Mouse (Mus musculus): ENCODE results near the gene 4921517D22Rik. TPM values are rescaled to one million over a fixed set of nuclear protein-coding genes. Genes with fewer than 3 reads are reported as not detected.

4921517D22Rik gene
- polyA plus RNA-seq, 1 experiment from 2014 or later = not detected

- H3K4me3 ChIP-seq (ENCODE audit: low read depth, low read length) = no peak overlapping the region
- H3K4me2 ChIP-seq (ENCODE audit: low read depth, low read length) = no peak overlapping the region
- H3K27me3 ChIP-seq (ENCODE audit: control insufficient read depth, insufficient read depth, low read depth, low read length) = no peaks in the 10 kb centered on the region
- no peak overlapping the region for H3K27ac ChIP-seq (ENCODE audit: low read length)
- peaks cover 10% of the 10 kb centered on the region; the same call in 1 of the 2 replicates for H3K4me1 ChIP-seq (ENCODE audit: control insufficient read depth, low read depth, low read length)
- 66% methylated on average over 5 of the region's 5 CpGs for WGBS (ENCODE audit: insufficient replicate concordance)
- no peaks in the 10 kb centered on the region for H3K9me3 ChIP-seq (replicated peaks; ENCODE audit: control insufficient read depth, low read length)
- no peak overlapping the region for H3K9ac ChIP-seq (ENCODE audit: low read depth, low read length)
- ATAC-seq (ENCODE audit: low read depth) = no peak
- H3K36me3 ChIP-seq (ENCODE audit: control insufficient read depth, insufficient read depth) = peaks cover 32% of the 10 kb centered on the region
Measured at GRCm38 (mm10) chr13:59649781-59650180, 44.1 kb downstream of the 4921517D22Rik start.

DNA sequence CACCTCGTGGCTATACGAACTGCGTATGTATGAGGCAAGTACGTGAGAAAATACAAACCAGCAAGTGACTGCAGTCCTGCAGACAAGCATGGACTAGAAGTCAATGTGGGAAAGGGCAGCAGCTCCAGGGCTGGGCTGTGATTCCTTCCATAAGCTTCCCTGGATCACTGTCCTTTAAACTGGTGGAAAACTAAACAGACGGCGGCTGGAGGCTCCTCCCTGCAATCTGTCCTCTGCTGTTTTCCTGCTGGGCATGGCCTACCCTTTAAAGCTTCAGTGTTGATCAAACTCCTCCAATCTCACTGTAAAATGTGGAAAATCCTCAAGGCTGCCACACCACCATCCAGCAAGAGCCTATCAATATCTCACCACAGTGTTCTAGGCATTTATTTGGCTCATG is 45.3 kb downstream of the 4921517D22Rik start:
- no peak overlapping the region for H3K9ac ChIP-seq (ENCODE audit: low read depth, low read length)
- peaks cover 33% of the 10 kb centered on the region for H3K36me3 ChIP-seq (ENCODE audit: control insufficient read depth, insufficient read depth)
- no peak for ATAC-seq (ENCODE audit: low read depth)
- no peaks in the 10 kb centered on the region for H3K9me3 ChIP-seq (replicated peaks; ENCODE audit: control insufficient read depth, low read length)
- H3K4me2 ChIP-seq (ENCODE audit: low read depth, low read length) = no peak overlapping the region
- H3K27me3 ChIP-seq (ENCODE audit: control insufficient read depth, insufficient read depth, low read depth, low read length) = no peaks in the 10 kb centered on the region
- no peak overlapping the region for H3K4me3 ChIP-seq (ENCODE audit: low read depth, low read length)
- 87% methylated on average over 6 of the region's 6 CpGs for WGBS (ENCODE audit: insufficient replicate concordance)
- peaks cover 10% of the 10 kb centered on the region; the same call in 1 of the 2 replicates for H3K4me1 ChIP-seq (ENCODE audit: control insufficient read depth, low read depth, low read length)
- no peak overlapping the region for H3K27ac ChIP-seq (ENCODE audit: low read length)

GRCm38 (mm10) chr13:59647484-59647883 is 46.4 kb downstream of the 4921517D22Rik start:
- Histone ChIP-seq H3K27ac (ENCODE audit: low read length) (no peak overlapping the region), H3K27me3 (ENCODE audit: control insufficient read depth, insufficient read depth, low read depth, low read length) (no peaks in the 10 kb centered on the region), H3K9ac (ENCODE audit: low read depth, low read length) (no peak overlapping the region), H3K9me3 (replicated peaks; ENCODE audit: control insufficient read depth, low read length) (no peaks in the 10 kb centered on the region), H3K36me3 (ENCODE audit: control insufficient read depth, insufficient read depth) (peaks cover 31% of the 10 kb centered on the region), H3K4me2 (ENCODE audit: low read depth, low read length) (no peak overlapping the region), H3K4me1 (ENCODE audit: control insufficient read depth, low read depth, low read length) (peaks cover 18% of the 10 kb centered on the region), H3K4me3 (ENCODE audit: low read depth, low read length) (no peak overlapping the region)
- 77% methylated on average over 6 of the region's 6 CpGs for WGBS (ENCODE audit: insufficient replicate concordance)
- no peak for ATAC-seq (ENCODE audit: low read depth)

GRCm38 (mm10) chr13:59646674-59647244 is 47.1 kb downstream of the 4921517D22Rik start:
- no peak overlapping the region for H3K4me2 ChIP-seq (ENCODE audit: low read depth, low read length)
- peaks cover 34% of the 10 kb centered on the region for H3K36me3 ChIP-seq (ENCODE audit: control insufficient read depth, insufficient read depth)
- peaks cover 23% of the 10 kb centered on the region for H3K4me1 ChIP-seq (ENCODE audit: control insufficient read depth, low read depth, low read length)
- 79% methylated on average over 11 of the region's 11 CpGs for WGBS (ENCODE audit: insufficient replicate concordance)
- H3K4me3 ChIP-seq (ENCODE audit: low read depth, low read length) = no peak overlapping the region
- no peak for ATAC-seq (ENCODE audit: low read depth)
- no peaks in the 10 kb centered on the region for H3K9me3 ChIP-seq (replicated peaks; ENCODE audit: control insufficient read depth, low read length)
- no peak overlapping the region for H3K27ac ChIP-seq (ENCODE audit: low read length)
- H3K27me3 ChIP-seq (ENCODE audit: control insufficient read depth, insufficient read depth, low read depth, low read length) = no peaks in the 10 kb centered on the region
- H3K9ac ChIP-seq (ENCODE audit: low read depth, low read length) = no peak overlapping the region

GRCm38 (mm10) chr13:59645491-59645890 is 48.4 kb downstream of the 4921517D22Rik start:
- Histone ChIP-seq H3K9ac (ENCODE audit: low read depth, low read length) (no peak overlapping the region), H3K9me3 (replicated peaks; ENCODE audit: control insufficient read depth, low read length) (no peaks in the 10 kb centered on the region), H3K27me3 (ENCODE audit: control insufficient read depth, insufficient read depth, low read depth, low read length) (no peaks in the 10 kb centered on the region), H3K4me1 (ENCODE audit: control insufficient read depth, low read depth, low read length) (peaks cover 33% of the 10 kb centered on the region), H3K4me3 (ENCODE audit: low read depth, low read length) (no peak overlapping the region), H3K36me3 (ENCODE audit: control insufficient read depth, insufficient read depth) (peaks cover 36% of the 10 kb centered on the region), H3K27ac (ENCODE audit: low read length) (no peak overlapping the region), H3K4me2 (ENCODE audit: low read depth, low read length) (no peak overlapping the region)
- WGBS (ENCODE audit: insufficient replicate concordance) = 75% methylated on average over 3 of the region's 3 CpGs
- no peak for ATAC-seq (ENCODE audit: low read depth)

- peaks cover 16% of the 10 kb centered on the region for H3K36me3 ChIP-seq (ENCODE audit: control insufficient read depth, insufficient read depth)
- H3K9me3 ChIP-seq (replicated peaks; ENCODE audit: control insufficient read depth, low read length) = no peaks in the 10 kb centered on the region
- no peaks in the 10 kb centered on the region for H3K27me3 ChIP-seq (ENCODE audit: control insufficient read depth, insufficient read depth, low read depth, low read length)
- ATAC-seq (ENCODE audit: low read depth) = peak; percentile 94
- H3K27ac ChIP-seq (ENCODE audit: low read length) = peak overlapping the region; percentile 88
- no peak overlapping the region for H3K9ac ChIP-seq (ENCODE audit: low read depth, low read length)
- H3K4me1 ChIP-seq (ENCODE audit: control insufficient read depth, low read depth, low read length) = peaks cover 48% of the 10 kb centered on the region
- H3K4me2 ChIP-seq (ENCODE audit: low read depth, low read length) = peak overlapping the region; percentile 39
- WGBS (ENCODE audit: insufficient replicate concordance) = 22% methylated on average over 2 of the region's 2 CpGs
- no peak overlapping the region for H3K4me3 ChIP-seq (ENCODE audit: low read depth, low read length)
Measured at GRCm38 (mm10) chr13:59642818-59643217, 51.1 kb downstream of the 4921517D22Rik start.

GRCm38 (mm10) chr13:59640178-59640440 is 53.8 kb downstream of the 4921517D22Rik start:
- H3K36me3 ChIP-seq (ENCODE audit: control insufficient read depth, insufficient read depth) = peaks cover 34% of the 10 kb centered on the region
- ATAC-seq (ENCODE audit: low read depth) = no peak
- peaks cover 40% of the 10 kb centered on the region for H3K4me1 ChIP-seq (ENCODE audit: control insufficient read depth, low read depth, low read length)
- 81% methylated on average over 6 of the region's 6 CpGs for WGBS (ENCODE audit: insufficient replicate concordance)
- H3K4me2 ChIP-seq (ENCODE audit: low read depth, low read length) = no peak overlapping the region
- H3K27me3 ChIP-seq (ENCODE audit: control insufficient read depth, insufficient read depth, low read depth, low read length) = no peaks in the 10 kb centered on the region
- no peak overlapping the region for H3K4me3 ChIP-seq (ENCODE audit: low read depth, low read length)
- no peaks in the 10 kb centered on the region for H3K9me3 ChIP-seq (replicated peaks; ENCODE audit: control insufficient read depth, low read length)
- H3K9ac ChIP-seq (ENCODE audit: low read depth, low read length) = no peak overlapping the region
- peak overlapping the region; percentile 68; the same call in 1 of the 2 replicates for H3K27ac ChIP-seq (ENCODE audit: low read length)

- Histone ChIP-seq H3K4me3 (ENCODE audit: low read depth, low read length) (no peak overlapping the region), H3K9me3 (replicated peaks; ENCODE audit: control insufficient read depth, low read length) (no peaks in the 10 kb centered on the region), H3K9ac (ENCODE audit: low read depth, low read length) (peak overlapping the region; percentile 19; the same call in 1 of the 2 replicates), H3K27ac (ENCODE audit: low read length) (peak overlapping the region; percentile 68; the same call in 1 of the 2 replicates), H3K4me2 (ENCODE audit: low read depth, low read length) (peak overlapping the region; percentile 15; the same call in 1 of the 2 replicates), H3K36me3 (ENCODE audit: control insufficient read depth, insufficient read depth) (peaks cover 34% of the 10 kb centered on the region), H3K4me1 (ENCODE audit: control insufficient read depth, low read depth, low read length) (peaks cover 38% of the 10 kb centered on the region), H3K27me3 (ENCODE audit: control insufficient read depth, insufficient read depth, low read depth, low read length) (no peaks in the 10 kb centered on the region)
- peak; percentile 58 for ATAC-seq (ENCODE audit: low read depth)
- WGBS (ENCODE audit: insufficient replicate concordance) = 65% methylated on average over 16 of the region's 16 CpGs
Measured at GRCm38 (mm10) chr13:59639368-59640177, 54.3 kb downstream of the 4921517D22Rik start.

GRCm38 (mm10) chr13:59637800-59638199 is 56.1 kb downstream of the 4921517D22Rik start:
- H3K9me3 ChIP-seq (replicated peaks; ENCODE audit: control insufficient read depth, low read length) = no peaks in the 10 kb centered on the region
- ATAC-seq (ENCODE audit: low read depth) = no peak
- H3K4me2 ChIP-seq (ENCODE audit: low read depth, low read length) = no peak overlapping the region
- no peaks in the 10 kb centered on the region for H3K27me3 ChIP-seq (ENCODE audit: control insufficient read depth, insufficient read depth, low read depth, low read length)
- no peak overlapping the region for H3K27ac ChIP-seq (ENCODE audit: low read length)
- peaks cover 33% of the 10 kb centered on the region for H3K4me1 ChIP-seq (ENCODE audit: control insufficient read depth, low read depth, low read length)
- no peak overlapping the region for H3K4me3 ChIP-seq (ENCODE audit: low read depth, low read length)
- H3K9ac ChIP-seq (ENCODE audit: low read depth, low read length) = no peak overlapping the region
- 93% methylated on average over 7 of the region's 7 CpGs for WGBS (ENCODE audit: insufficient replicate concordance)
- peaks cover 44% of the 10 kb centered on the region for H3K36me3 ChIP-seq (ENCODE audit: control insufficient read depth, insufficient read depth)
